Mouse (Mus musculus) G1E-ER4 (cell line): ENCODE data around the gene Slc50a1. TPM values are rescaled to one million over a fixed set of nuclear protein-coding genes. Genes with fewer than 3 reads are reported as not detected.

Experiments used
- GATA1 ChIP-seq: IDR thresholded peaks from one replicate; pipeline ENCODE4 v1.8.0; 2012; ENCODE audit warnings: low read length, inconsistent platforms
- polyA plus RNA-seq: library from polyadenylated mRNA; stranded (reverse); fragments of >175 nt; gene quantifications from 2 replicates; pipeline ENCODE4 v1.2.3, GENCODE M21; 2012

The Slc50a1 gene
- polyA plus RNA-seq, 1 experiment = not detected

DNA sequence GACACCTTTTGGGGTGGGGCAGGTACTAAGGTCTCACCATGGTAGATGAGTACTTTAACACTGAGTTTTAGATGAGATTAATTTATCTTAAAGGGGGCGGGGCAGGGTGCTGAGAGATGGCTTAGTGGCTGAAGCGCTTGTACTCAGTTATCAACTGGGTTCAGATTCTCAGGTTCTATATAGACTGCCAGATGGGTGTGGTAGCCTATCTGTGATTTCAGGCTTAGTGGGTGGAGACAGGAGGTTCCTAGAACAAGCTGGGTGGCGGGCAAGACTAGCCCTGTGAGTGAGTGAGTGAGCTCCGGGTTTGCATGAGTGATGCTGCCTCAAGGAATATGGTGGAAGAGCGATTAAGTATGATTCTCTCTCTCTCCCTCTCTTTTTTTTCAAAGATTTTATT is 15.4 kb downstream of the Slc50a1 start:
- no peak for TF ChIP-seq GATA1

DNA sequence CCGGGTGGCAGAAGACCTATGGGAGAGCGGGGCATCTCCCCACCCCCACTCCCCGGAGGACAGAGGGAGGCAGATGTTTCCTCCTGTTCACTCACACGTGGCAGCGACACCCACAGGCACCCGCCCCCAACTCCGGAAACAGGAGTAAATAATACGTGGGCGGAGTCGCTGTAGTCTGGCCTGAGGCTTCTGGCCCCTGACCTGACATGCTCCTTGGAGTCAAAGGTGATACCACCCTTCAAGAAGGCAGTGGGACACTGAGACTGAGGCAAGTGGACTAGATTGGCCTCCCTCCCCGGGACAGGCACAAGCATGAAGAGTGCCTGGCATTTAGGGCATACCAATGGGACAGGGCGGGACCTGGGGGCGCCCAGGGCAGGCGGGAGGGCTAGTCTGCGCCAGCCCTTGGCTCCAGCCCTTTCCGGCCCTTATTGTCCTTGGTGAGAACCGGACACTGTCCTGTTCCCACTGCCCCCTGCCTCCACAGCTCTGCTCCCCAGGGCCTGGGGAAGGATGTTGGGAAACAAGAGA is 18.9 kb downstream of the Slc50a1 start:
- TF ChIP-seq GATA1 = no peak

DNA sequence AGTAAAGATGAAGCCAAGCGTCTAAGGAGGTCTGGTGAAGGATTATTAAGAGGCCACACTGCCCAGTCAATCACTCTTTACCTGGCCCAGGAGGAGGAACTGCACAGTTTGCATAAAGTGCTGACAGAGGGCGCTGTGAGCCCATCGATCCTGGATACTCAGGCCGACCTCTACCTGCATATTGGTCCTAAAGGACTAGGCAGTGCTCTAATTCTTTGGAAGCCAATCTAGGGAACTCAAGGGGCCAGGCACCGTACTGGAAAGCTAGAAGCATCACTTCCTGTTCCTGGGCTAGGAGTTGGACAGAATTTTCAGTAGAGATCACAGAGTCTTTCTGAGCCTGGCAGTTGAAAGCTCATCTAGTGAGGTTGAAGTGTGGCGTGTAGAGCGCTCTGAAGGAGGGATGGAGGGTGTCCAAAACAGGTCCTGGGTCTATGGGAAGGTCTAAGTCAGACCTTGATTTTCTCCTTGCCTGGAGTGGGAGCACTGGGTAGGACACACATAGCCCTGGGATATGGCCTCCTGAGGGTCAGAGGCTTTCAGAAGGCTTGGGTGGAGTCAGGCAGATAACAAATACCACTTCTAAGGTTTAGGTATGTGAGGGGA is 19.8 kb downstream of the Slc50a1 start:
- no peak for TF ChIP-seq GATA1

DNA sequence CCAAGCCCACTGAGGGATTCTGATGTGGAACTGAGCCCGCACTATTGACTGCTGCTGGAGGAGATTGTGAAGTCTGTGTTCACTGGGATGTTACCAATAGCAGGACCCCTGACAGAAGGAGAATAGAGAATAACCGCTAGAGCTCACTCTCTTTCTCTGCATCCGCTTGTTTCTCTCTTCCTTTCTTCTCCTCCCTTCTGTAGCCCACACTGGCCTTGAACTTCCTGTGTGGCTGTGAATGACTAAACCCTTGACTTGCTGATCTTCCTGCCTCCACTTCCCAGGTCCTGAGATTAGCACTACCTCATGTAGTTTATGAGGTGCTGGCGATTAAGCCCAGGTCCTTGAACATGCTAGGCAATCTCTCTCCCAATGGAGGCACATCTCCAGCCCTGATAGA is 22.9 kb downstream of the Slc50a1 start:
- TF ChIP-seq GATA1 = no peak

DNA sequence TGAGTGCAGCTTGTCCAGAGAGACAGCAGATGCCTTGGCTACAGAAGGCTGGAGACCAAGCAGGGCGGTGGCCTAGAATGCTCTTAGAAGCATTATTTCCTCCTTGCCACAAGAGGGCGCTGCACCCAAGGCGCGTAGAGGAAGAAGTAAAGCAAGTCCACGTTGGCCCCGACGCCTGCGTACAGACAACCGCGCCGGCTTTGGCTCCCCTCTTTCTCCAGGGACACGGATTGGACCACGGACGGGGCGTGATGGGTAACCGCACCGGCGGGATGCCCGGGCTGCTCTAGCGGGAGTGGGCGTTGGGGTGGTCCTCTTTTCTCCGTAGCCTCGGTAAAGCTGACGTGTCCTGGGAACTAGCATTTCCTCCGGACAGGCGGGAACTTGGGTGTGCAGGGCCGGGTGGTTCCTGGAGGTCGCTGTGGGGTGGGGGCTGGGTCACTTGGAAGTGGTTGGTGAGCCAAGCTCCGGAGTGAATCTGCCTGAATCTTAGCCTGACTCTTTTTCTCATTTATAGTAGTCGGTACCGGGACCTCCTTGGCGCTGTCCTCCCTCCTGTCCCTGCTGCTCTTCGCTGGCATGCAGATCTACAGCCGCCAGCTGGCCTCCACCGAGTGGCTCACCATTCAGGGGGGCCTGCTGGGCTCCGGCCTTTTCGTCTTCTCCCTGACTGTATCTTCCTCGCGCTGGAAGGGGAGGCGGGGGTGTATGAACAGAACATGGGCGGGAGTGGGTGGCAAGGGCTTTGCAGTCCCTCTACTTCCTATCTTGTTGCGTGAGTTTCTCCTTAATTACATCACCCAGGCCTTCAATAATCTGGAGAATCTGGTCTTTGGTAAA is 23.9 kb downstream of the Slc50a1 start, which contains the start of gene Trim46:
Gene Trim46 (minus strand): TSS at position 49 of the 840 bp plus-strand sequence.
- no peak for TF ChIP-seq GATA1

DNA sequence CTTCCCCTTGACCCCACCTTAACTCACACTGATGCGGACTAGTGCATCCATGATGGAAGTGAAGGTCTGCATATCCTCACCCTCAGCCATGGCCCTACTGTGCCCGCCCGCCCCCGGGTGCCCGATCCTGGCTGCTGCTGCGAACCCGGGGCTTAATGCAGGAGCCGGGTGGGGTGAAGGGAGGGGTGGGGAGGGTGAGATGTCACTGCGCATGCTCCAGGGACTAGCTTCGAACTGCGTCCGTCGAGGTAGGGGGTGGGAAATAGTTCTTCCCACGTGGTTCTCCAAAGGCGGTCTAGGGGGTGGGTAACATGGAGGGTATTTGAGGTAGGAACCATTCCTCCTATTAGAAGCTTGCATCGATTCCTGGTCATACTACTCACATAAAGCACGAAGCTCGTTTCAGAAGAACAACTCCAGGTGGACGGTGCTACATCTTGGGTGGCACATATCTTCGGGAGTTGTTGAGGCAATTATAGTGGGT is 24.6 kb downstream of the Slc50a1 start, which contains the start of gene Krtcap2:
Gene Krtcap2 (plus strand): TSS at position 279 of the 484 bp plus-strand sequence.
- TF ChIP-seq GATA1 = no peak

DNA sequence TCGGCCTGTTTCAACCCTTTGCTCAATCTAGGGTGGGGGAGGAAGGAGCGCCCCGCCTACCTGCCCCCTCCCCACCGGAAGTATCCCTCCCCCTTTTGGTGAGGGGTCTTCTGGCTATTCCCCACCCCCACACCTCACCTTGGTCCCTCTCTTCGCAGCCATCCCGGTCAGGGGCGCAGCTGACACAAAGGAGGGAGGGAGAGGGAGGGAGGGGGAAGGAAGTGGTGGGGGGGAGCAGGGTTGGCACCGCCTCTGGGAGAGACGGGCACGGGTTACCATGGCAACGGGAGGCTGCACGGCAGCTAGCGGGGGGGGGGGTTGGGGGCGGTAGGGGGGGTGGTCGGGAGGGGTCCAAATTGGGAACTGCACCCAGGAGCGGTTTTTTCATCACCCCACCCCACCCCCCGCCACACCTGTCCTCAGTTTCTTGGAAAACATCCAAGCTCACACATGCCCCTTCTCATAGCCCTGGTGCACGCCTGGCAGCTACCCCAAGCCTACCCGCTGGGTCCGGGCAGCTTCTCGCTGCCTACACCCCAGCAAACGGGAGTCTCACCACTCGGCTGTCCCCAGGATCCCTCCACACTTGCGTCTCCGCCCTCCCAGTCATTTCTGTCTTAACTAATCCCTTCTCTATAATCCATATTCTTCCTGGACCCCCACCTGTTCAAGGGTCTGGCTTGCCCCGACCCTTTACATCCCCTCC is 25.2 kb downstream of the Slc50a1 start:
- TF ChIP-seq GATA1 = no peak

DNA sequence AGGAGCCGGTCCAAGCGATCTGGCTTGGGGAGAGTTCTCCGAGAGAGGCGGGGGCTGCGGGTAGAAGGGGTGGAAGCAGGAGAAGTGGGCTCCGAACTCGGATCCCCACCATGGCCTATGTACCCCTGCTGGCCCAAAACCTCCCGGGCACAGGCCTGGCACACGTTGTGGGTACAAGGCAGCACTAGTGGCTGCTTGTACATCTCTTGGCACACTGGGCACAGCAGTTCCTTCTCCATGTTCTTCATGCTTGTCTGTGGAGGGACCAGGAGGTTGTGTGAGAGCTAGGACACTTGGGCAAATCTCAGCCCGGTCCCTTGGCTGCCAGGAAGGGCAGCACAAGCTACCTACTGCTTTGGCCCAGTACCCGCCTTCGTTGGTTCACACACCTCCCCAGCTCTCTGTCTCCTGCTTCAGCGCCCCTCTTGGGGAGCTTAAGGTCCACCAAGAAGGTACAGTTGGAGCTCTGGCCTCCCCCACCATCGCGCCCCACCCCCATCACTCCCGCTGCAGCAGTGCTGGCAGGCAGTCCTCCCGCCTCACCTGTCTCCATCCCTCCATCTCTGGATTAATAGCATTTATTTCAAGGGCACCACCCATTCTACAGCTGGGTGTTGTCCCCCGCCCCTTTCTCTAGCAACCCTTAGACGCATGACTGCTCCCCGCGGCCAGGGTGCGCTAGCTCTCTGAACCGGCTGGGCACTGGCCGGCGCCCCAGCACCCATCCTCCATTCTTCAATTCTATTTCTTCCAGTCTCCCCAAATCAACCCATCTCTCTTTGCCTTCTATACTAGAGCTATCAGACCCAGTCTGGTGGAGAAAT is 26.0 kb downstream of the Slc50a1 start:
- TF ChIP-seq GATA1 = no peak

DNA sequence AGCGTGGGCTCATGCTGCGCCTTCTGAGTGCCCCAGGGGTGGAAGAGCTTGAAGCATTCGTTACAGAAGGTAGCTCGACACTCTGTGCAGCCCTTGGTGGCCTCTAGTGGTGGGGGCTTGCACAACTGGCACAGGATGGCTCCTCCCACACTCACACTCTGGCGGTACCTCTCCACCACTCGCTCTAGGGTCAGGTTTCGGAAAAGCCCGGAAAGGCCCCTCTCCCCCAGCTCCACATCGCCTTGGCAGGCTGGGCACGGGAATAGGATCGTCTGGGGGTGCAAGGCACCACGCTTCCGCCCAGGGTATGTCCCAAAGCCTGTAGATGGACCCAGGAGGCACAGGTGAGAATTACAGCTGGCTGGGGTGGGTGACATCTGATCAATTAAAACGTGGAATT is 26.8 kb downstream of the Slc50a1 start:
- TF ChIP-seq GATA1 = no peak

DNA sequence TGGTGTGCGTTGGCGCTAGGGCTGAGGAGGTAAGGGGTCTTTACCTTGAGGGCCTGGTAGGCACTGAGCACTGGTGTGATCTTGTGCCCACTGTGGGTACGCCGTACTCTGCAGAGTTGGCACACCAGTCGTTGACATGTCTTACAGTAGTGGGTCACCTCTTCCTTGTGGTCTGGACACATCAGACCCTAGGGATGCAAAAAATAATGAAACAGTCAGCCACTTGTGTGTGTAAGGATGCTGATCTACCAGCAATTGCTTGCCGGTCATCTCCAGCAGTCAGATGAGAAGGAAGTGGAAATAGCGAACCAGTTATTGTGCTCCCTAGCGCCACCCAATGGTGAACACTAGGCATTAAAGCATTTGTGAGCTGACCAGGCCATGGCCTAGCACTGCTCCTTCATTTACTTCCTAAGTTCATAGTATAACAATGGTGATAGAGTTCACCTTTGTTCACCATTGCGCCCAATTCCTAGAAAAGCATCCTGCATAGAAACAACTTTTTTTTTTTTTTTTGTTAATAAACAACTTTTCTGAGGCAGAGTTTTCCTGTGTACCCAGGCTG is 28.0 kb downstream of the Slc50a1 start:
- no peak for TF ChIP-seq GATA1

DNA sequence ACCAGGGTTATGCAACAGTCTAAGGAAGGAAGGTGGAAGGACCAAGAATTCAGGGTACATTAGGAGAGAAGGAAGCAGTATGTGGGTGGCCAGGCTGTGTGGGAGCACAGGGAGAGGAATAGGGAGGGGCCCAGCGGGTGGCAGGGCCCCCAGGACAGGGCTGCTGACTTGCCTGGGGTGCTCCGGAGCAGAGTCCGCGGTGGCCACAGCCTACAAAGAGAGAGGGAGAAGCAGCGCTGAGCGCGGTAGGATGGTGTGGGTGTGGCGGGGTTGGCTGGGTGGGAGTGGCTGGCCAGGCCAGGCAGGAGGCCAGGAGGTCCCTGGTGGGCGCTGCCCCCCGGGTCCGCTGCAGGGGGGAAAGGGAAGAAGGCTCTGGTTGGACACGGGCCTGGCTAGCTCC is 31.9 kb downstream of the Slc50a1 start:
- TF ChIP-seq GATA1 = no peak

DNA sequence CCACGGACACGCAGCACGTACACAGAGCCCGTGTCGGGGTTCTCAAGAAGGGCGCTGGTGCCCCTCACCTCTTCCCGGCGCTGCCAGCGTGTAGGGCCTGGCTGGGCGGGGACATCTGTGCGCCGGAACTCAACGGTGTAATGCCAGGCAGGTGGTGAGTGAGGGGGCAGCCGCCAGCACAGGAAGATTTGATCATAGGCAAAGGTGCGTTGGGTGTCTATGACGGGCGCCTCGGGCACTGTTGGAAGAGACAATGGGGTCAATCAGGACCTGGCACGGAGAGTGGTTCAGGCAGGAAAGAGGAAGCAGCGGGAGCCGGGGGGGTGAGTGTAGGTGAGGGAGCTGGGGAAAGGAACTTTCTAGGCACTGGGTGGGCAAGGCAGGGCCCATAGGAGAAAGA is 32.7 kb downstream of the Slc50a1 start:
- TF ChIP-seq GATA1 = no peak

DNA sequence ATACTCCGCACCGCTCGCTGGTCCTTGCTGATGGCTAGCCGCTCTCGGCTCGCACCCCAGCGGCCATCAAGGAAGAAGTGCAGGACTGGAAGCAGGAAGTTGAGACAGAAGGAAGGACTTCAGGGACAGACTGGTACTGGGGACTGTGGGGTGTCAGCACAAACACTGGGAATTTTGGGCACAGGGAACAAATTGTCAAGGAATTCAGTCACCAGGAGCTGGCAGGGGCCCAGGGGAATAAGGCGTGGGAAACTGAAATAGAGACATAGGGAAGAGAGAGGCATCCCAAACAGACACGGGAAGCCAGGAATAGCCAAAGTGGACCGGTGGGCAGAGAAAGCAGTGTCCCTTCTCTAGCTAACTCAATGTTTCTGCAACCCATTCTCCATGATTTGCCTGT is 33.9 kb downstream of the Slc50a1 start:
- TF ChIP-seq GATA1 = no peak

DNA sequence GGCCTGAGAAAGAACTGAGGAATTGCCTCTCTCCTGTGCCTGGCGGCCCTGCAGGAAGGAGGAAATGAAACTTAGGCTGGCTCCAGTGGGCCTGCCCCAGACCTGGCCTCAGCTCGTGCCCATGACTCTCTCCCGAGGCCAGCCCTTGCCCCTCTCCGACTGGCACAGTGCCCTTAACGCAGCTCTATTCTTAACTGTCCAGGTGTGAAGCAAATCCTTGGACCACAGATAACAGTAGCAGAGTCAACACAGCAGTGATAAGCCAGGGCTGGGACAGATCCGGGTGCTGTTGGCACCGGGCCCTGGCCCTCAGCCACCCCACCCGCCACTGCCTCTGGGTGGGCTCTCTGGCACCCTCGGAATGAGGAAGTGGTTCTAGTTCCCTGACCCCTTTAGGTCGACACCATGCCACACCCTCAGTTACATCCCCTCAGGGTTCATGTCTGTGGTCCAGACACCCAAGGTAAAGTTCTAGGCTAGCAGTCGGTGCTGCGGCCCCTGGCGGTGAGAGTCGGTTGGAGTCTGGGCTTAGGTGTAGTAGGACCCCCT is 36.7 kb downstream of the Slc50a1 start:
- TF ChIP-seq GATA1 = no peak
